Mouse (Mus musculus) kidney, adult 9 months (tissue): Measurements from ENCODE around the gene C1ql1.

ENCODE experiments used
- DNase-seq: peaks from one replicate; pipeline ENCODE4 v3.0.0; 2022

The C1ql1 gene

DNA sequence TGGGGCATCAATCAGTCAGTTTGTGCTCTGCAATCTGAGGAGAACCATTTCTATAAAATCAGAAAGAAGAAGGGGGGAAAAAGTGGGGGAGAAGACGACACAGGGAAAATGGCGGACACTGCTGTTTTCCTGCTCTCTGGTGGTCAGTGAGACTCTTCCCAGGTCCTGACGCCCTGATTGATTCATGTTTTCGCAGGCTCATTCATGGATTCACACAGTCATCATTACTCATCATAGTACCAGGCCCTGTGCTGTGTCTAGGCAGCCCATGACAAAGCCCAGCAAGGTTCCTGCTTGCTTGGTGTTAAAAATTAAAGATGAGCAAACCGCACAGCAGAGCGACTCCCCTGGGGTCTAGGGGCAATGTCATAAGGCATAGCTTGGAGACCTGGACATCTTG, 11.9 kb upstream of the C1ql1 start:
- DNase-seq: no peak

DNA sequence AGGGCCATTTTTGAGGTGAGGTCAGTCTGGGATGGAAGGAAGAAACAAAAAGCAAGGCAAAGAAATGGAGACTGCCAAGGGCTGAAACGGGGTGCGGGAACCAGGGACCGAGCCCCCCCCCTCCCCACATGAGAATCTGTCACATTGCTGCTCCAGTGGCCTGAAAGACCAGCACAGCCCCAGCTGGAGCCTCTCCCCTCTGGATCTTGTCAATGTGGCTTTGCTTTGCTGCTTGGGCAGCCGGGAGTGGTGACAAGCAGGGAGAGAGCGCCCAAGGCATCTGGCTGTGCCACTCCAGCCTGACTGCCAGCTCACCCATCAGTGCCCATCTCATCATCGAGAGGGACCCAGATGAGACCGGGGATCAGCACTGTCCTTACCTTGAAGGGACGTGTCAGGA, 11.2 kb upstream of the C1ql1 start:
- DNase-seq: no peak

DNA sequence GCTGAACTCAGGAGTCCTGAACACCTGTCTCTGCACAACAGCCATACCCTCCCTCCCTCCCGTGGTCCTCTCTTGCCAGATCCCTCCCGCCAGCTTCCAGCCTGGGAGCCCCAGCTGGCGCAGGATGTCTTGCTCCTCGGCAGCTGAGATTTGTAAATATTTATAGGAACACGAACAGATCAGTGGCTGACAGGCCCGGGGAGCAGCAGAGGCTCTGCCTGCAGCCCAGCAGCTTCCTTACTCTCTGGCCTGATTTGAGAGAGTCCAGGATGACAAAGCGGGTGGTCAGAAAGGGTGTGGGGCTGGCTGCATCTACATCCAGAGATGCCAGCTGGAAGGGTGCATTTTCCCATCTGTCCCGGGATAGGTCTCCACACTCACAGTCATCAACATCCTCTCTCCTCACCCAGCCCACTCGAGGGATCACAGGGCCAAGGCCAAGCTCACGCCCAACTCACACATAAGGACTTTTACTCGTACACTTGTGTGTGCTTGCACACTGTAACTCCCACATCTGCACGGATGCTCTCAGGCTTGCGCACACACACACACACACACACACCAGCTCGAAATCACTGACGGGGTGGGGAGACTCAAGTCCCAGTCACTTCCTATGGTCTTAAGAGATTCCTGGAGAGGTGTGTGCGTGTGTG, 10.6 kb upstream of the C1ql1 start:
- DNase-seq: no peak

DNA sequence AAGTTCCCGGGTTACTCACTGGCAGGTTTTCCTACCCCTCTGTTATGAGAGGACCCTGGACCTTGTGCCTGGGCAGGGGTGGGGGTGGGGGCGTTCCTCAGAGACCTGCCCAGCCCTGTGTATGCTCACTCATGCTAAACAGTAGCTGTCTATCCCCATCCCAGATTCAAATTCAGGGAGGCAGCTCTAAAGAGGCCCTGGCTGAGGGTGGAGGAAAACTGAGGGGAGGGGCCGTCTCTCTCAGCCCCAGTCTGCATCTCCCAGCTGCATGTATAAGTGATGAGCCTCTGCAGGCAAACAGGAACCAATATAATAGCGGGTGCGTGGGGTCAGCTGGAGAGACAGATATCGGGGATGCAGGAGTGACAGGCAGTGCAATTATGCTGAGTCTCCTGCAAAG, 6.4 kb upstream of the C1ql1 start:
- no peak for DNase-seq

DNA sequence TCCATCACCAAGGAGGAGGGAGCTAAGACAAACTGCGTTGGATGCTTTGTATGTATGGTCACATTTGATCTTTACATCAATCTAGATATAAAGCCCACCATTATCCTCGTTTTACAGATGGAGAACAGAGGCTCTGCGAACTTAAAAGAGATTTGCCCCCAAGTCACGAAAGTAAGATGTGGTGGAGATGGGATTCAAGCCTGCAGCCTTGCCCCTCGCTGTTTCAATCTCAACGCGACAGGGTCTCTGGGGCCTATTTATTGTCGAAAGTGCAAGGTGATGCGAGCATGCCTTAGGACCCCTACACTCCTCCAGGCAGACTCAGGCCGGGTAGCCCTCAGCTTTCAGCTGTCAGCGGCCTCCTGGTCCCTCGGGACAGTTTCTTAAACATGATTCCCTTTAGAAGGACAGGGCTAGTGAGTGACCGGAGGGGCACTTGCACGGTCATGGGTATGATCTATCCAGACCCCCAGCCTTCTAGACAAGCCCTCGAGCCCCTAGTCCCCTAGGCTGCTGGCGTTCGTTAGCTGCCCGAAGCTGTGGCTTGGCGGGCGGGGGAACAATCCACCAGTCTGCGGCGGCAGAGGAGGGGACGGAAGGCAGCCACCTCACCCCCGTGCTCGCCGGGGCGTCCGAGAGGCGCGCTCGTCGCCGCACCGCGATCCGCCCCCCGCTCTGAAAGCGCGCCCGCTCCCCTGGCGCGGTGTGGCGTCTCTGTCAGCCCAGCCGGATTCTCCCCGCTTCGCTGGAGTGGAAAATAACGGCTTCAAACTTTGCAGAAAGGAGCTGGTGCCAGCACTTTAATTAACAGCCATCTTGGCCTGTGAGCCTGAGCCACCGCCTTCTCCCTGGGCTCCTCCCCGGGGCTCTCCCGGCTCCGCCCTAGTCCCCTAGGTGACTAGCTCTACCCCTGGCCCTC, 1.8 kb upstream of the C1ql1 start:
- peak; percentile 74 for DNase-seq

DNA sequence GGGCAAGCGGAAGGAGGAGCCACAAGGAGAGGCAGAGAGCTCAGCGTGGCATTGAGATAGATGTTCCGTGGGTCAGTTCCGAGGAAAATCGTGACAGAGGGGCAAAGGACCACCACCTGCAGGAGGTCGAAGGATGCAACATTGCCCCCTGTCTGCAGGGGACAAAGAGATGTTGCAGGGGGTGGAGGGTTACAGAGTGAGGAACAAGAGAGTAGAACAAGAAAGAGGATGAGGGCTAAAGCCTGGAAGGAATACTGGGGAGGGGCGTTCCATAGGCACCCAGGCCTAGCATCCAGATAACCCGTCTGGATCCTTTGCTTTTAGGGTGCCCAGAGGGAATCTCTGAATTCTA, 480 bp upstream of the C1ql1 start:
- no peak for DNase-seq

DNA sequence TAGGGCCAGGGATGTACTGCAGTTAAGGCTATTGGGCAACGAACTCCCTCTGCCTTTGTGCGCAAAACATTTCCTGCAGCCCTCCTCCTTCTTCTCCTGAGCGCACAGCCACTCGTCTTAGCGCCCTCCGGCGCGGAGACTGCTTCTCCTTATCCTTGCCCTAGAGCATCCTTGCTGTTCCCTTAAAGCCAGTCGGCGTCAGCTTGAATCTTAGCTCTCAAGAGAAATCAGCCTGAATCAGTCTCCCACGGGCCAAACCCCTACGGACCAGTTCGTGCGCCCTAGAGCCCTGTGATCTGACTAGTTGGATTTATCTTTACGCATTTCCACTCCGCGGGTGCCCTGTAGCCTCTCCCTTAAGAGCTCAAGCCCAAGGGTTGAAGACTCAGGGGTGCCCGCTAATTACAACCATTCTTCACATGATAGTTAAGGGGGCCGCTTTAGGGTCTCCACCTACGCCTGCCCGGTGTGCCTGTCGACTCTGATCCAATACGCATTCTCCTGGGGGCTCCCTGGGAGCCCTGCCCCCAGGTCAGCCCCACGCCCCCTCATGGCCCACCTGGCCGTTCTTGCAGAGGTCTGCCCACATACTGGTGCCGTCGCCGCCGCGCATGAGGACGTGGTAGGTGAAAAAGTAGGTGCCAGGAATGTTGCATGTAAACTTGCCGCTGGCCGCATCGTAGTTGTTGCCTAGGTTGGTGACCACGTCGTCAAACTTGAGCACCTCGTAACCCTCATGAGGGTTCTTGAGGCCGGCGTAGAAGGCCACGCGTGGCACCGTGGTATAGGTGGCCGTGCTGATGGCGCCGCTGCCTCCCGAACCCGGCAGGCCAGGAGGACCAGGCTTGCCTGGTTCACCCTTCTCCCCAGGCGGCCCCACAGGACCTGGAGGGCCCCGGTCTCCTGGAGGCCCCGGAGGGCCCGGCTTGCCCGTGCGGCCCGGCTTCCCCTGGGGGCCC, 903 bp downstream of the C1ql1 start:
- no peak for DNase-seq

DNA sequence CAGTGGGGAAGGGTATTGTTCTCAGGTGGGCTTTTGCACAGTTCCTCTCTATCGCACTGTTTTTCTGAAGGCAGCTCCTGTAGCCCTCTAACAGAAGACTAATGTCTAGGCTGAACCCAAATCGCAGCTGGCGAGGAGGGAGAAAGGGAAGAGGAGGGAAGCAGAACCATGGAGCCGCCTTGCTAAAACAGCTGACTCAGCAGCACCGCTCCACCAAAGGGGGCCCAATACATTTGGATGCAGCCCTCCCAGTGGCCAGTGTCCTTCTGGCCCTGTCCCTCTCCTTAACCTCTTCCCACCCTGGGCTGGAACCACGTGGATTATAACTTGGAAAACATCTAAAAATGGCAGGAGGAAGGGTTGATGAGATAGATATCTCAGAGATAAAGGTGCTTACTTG, 5.3 kb downstream of the C1ql1 start:
- no peak for DNase-seq

DNA sequence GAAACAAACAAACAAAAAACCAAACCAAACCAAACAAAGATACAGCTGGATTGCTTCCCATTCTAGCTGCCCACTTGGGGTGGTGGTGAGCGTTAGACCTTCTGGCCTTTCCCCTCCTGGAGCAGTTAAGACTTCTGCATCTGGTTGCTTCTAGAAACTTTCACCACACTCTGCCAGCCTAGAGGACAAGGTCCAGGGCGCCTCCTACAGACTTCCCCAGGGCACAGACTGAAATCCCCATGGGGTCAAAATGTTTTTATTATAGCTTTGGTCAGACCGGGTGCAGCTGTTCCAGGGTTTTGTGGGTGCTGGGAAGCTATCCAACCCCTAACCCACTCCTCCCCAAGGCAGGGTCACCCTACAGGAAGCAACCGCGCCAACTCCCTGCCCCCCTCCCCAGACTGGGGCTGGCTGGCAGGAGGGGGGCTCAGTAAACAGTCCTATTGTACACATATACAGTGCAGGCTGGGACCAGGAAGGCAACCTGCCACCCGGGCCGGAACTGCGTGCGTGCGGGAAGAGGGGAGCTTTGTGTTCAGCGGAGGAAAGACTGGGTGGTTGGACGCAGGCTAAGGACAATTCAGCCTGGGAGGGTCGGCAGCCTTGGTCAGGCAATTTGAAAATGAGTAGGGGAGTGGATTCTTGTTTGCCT, 7.3 kb downstream of the C1ql1 start:
- DNase-seq: peak; percentile 26

DNA sequence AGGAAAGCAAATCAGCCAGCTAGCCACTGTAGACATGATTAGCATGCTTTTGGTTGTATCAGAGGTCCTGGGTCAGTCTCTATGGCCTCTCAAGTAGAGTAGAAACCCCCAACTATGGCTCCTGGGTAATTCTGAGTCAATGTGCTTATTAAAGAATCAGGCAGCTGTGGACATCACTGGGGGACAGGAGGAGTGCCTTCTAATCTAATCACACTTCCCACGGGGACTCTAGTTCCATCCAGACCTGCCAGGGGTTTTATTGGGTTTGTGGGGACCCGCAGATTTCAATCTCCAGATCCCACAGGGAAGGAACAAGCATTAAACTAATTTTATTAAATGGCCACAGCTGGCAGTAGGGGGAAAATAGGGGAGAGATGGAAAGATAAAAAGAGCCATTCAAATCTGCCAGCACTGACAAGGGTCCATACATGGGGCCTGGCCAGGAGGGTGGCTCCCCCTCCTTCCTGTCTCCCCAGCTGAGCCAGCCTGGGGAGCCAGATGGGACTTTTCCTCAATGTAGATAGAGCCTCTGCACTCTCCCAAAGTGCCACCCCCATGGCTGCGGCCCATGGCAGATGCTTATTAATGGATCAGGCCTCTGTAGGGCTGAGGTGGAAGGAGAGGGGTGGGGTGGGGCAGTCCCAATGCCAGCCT, 8.8 kb downstream of the C1ql1 start:
- no peak for DNase-seq

DNA sequence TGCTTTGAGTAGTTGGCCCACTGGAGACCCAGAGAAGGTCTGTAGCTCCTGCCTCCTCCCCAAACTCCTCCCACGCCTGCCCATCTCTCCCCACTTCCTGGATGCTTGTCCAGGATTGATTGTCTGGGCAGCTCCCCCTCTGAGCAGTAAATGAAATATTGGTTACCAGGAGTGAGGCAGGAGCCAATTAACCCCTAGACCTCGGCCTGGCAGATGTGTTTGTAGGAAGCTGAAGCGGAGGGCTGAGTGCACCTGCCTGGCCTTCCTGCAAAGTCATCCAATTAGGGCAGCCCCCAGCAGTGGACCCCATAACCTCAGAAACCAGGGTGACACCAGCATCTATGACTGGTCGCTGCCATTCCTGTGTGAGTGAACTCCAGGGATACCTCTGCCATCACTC, 10.2 kb downstream of the C1ql1 start:
- DNase-seq: no peak

DNA sequence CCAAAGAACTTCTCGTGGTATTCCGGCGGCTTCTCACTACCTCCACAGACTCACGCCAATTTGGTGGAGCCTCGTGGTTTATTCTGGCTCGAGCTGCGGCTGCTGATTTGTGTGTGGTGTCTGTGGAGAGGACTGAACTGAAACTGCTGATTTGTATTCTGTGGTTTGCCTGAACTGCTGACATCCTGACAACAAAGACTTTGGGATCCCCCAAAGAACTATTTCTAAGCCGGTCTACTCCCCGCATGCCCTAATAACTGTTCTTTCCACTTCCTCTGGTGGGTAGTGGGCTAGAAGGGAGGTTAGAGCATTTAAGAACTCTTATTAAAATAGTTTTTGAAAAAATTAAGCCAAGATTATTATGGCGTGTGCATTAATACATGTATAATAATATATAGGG, 15.8 kb downstream of the C1ql1 start:
- DNase-seq: no peak

DNA sequence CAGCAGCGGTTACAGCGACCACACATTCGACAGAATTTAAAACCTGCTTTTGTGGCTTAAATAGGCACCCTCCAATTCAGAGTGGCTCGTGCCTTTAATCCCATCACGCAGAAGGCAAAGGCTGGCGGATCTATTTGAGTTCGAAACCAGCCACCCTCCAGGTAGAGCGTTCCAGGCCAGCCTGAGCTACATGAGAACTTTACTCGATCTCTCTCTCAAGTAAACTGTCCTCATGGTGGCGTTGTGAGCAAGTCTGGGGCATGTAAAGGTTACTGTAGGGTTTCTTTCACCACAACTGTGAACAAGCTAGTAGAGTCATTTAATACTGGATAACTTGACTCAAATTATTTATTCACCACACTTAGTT, 21.2 kb downstream of the C1ql1 start:
- DNase-seq: no peak

DNA sequence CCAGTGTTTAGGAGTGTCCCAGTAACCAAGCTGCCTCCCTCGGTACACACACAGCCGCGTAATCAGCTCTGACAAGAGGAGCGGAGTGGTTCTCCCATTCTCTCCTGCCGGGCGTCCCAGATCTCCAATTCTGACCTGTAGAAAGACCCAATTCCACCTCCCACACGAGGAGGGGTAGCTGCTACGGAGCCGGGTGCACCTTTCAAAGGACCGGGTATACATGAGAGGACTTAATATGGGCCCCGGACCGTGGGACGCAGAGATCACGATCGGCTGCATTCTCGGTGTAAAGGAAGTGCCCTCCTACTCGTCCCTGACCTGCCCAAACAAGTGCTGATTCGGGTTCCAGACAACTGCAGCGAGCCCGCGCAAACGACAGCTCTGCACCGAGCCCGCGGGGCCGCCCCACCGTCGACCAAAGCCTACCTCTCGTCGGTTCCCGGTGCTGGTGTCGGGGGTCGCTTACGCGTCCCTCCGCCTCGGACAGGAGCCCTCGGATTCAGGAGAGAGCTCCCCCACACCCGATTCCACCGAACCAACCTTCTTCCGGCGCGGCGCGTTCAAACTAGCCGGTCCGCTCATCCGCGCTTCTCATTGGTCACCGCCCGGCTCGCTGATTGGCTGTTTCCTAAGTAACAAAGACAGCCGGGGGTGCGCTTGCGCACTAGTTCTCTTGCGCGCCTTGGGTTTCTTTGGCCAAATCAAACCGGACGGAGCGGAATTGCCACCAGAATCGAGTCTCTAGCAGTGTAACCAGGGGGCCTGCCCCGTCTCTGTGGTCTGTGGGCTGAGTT, 21.7 kb downstream of the C1ql1 start, which contains the start of gene Kif18b:
Gene Kif18b (minus strand): TSS at position 568 of the 794 bp plus-strand sequence.
- peak; percentile 95 for DNase-seq

DNA sequence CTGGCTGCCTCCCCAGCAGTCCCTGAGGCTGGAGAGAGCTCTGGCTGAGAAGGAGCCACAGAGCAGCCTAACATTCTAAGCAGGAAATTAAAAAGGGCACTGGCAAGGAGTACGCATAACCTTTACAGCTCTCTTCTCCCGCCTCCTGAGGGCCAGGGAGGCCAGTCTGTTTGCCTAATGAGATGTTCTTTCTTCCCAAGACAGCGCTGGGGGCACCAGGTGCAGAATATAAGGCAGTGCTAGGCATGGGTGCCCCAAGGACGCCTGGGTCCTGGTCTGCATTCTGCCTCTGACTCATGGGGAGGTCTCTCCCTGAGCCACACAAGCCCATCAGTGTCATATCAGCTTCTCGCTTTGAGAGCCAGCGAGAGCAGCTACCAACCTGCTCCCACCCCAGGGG, 25.0 kb downstream of the C1ql1 start:
- no peak for DNase-seq

DNA sequence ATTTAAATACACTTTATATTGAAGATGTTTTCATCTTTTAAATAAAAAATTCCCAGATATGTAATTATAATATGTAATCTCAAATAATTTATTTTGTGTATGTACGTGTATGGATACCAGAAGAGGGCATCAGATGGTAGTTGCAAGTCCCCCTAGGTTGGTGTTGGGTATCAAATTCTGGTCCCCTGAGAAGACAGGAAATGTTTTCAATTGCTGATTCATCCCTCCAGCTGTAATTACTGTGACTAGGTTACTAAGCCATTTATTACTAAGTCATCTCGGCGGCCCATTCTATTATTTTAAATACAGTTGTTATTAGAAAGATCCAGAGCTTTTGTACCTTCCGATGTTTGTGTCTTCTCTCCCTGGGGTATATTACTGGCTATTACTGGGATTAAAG, 28.4 kb downstream of the C1ql1 start:
- no peak for DNase-seq

DNA sequence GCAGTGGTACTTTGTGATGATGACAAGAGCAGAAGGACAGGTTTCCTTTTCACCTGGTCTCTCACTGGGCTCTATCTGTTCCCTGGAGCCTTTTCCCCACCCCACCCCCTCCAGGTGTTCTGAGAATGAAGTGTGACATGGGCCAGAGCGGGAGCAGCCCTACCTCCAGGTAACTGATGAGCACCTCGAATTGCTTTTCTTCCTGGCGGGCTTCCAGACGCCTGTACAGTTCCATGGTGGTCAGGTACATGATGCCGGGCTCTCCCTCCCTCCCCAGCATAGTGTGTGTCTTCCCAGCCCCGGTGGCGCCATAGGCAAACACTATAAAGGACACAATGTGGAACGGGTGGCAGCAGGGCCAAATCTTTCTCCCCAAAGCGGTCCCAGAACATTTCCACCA, 31.1 kb downstream of the C1ql1 start:
- no peak for DNase-seq

DNA sequence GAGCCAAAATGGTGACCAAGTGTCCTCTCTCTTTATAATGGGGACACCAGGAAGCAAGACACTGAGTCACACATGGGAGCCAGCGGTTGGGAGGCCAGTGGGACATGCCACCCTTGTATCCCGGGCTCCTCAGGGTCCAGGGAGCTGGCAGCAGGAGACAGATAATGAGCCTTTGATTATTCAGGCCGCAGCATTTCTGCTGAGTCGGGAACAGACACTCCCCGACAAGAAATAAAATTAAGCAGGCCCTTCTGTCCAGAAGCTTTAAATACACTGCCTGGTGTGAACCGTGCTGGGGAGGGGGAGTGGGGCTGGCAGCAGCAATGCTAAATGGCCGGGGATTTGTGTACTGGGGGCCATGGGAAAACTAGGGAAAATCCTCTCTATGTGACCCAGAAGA, 35.1 kb downstream of the C1ql1 start:
- DNase-seq: no peak

DNA sequence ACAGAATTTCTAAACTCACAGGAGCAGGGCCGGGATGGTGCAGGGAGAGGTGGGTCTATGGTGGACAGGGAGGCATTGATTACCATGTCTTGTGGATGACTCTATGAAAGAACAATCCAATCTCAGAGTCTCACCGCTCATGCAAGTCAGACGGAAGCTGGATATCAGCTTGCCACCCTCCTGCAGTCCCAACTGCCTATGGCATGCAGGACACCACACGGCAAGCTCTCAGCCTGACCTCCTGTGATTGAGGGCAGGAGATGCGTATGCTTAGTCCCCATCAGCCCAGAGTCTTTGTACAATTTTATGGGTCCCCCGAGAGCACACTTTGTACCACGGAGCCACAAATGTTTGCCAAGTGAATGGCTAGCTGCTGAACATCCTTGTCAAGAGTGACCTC, 42.8 kb downstream of the C1ql1 start:
- DNase-seq: no peak

DNA sequence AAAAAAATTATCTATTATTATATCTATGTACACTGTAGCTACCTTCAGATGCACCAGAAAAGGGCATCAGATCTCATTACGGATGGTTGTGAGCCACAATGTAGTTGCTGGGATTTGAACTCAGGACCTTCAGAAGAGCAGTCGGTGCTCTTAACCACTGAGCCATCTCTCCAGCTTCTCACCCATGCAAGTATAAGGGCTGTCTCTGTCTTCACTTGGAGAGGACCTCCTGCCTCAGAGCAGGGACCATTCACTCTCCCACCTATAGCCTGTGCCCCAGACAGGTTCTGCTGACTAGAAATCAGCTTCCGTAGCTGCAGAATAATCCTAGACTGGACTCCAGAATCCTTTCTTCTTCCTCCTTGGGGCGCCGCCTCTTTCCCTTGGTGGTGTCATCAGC, 44.4 kb downstream of the C1ql1 start:
- no peak for DNase-seq

DNA sequence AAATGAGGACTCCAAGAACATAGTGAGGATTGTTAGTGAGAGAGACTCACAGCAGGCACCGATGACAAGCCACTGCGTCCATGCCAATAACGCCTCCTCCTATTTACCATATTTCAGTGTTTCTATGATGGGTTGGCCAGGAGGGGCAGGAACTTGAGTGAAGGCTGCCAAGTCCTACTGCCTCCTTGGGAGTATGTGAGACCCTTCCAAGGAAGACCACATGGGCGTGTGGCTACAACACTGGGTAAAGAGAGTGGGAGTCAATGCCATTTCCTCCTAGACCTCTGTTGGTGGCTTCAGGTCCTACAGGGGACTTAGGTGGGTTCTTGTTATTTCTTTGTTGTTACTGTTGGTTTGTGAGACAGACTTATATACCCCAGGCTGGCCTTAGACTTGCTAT, 45.3 kb downstream of the C1ql1 start:
- no peak for DNase-seq

DNA sequence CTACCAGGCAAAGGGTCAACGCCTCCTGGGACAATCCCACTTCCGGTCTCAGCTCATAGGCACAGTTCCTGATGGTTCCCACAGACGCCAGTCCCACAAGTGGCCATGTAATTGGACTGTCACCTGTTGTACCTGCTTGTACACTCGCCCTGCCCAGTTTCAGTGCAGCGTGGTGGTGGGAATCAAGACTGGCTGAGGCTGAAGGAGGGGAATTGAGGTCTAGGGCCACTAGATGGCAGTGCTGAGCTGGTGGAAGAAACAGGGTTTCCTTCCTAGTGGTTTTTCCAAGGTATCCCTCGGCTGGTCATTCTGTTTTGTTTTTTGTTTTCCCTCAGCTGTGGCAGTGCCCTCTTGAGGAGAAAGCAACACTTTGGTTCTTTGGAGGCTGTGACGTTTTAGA, 45.7 kb downstream of the C1ql1 start, which contains the start of gene Gfap:
Gene Gfap (minus strand): TSS at position 150 of the 400 bp plus-strand sequence.
- DNase-seq: peak; percentile 73
